Mouse (Mus musculus) CH12.LX (cell line): ENCODE measurements around the gene Wdr24.

ENCODE experiments used
- CTCF ChIP-seq, 2 experiments: IDR thresholded peaks in 1 of 2; conservative IDR thresholded peaks in 1 of 2; 2 replicates each; pipeline ENCODE4 v1.5.1; 2011 to 2012; ENCODE audit warnings: low read depth in 2 of 2, low read length in 2 of 2, improper control_type of control experiment in 1 of 2, inconsistent platforms in 1 of 2, mild to moderate bottlenecking in 1 of 2, moderate library complexity in 1 of 2
- EP300 ChIP-seq: IDR thresholded peaks from 2 replicates; pipeline ENCODE4 v1.6.1; 2011; ENCODE audit warnings: low read length, improper control_type of control experiment

DNA sequence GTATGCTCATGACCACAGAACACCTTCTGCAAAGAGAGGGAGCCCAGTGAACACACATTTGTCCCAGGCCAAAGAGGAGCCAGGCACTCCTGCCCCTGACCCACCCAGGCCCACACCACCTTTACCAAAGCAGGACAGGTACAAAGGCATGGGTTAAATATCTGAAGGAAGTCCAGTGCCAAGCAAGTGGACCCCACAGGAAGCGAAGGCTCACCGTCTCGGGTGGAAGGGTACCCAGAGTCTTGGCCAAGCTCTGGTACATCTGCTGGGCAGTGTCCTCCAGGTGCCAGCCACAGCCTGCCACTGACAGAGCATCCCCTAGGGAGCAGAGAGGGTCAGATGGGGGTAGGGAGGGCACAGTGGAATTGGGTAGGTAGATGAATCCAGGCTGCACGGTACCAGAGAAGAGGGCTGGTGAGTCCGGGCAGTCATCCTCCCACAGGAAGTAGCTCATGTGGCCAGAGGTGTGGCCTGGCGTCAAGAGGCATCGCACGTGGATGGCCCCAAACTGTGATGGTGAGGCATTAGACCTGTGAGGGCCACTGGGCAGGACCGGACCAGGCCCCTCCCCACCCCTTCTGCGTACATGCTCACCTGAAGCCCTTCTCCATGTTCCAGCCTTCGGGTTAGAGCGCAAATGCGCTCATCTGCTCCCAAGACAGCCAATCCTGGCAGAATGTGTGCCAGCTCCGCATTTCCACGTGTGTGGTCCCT, 39.4 kb upstream of the Wdr24 start:
- TF ChIP-seq EP300 (no peak), CTCF (conservative IDR thresholded peaks at IDR 0.05 in 1 of 2, IDR thresholded peaks at IDR 0.05 in 1 of 2; ENCODE audit: low read depth in 2 of 2, low read length in 2 of 2) (no peak)
